Mouse (Mus musculus) thymus, adult 2 months (tissue): ENCODE data around the gene Trpv1. TPM values are rescaled to one million over a fixed set of nuclear protein-coding genes. Genes with fewer than 3 reads are reported as not detected.

Experiments used
- DNase-seq: peaks from one replicate; pipeline ENCODE4 v3.0.0; 2021
- H3K27ac ChIP-seq: fragments of 200-500 bp; 2 replicates; pipeline ENCODE4 v1.5.1; 2012; ENCODE audit warnings: low read length, control low read depth; ENCODE audit not compliant: control insufficient read depth, insufficient read depth
- H3K27me3 ChIP-seq: fragments of 200-500 bp; 2 replicates; pipeline ENCODE4 v1.6.1; 2012; ENCODE audit warnings: mild to moderate bottlenecking, low read length, moderate library complexity, mixed read lengths; ENCODE audit not compliant: control insufficient read depth, insufficient read depth
- H3K36me3 ChIP-seq: fragments of 200-500 bp; 2 replicates; pipeline ENCODE4 v1.6.1; 2012; ENCODE audit warnings: mild to moderate bottlenecking, low read length, moderate library complexity; ENCODE audit not compliant: control insufficient read depth, insufficient read depth
- H3K4me1 ChIP-seq: fragments of 200-500 bp; replicated peaks from 2 replicates; pipeline ENCODE4 v1.6.1; 2012; ENCODE audit warnings: low read length; ENCODE audit not compliant: control insufficient read depth, insufficient read depth
- H3K4me3 ChIP-seq: fragments of 200-500 bp; 2 replicates; pipeline ENCODE4 v1.5.1; 2012; ENCODE audit warnings: mild to moderate bottlenecking, low read length, control low read depth, moderate library complexity; ENCODE audit not compliant: control insufficient read depth, insufficient read depth
- CTCF ChIP-seq: fragments of 200-500 bp; IDR thresholded peaks from 2 replicates; pipeline ENCODE4 v1.5.1; 2012; ENCODE audit warnings: mild to moderate bottlenecking, control low read depth, low read length, moderate library complexity, borderline replicate concordance; ENCODE audit not compliant: control insufficient read depth, poor library complexity, insufficient read depth; ENCODE audit errors: extremely low read depth
- POLR2A ChIP-seq: fragments of 200-500 bp; IDR thresholded peaks from 2 replicates; pipeline ENCODE4 v1.6.1; 2012; ENCODE audit warnings: mild to moderate bottlenecking, low read length, control low read depth, moderate library complexity; ENCODE audit not compliant: control insufficient read depth, poor library complexity, insufficient read depth; ENCODE audit errors: extremely low read depth
- WGBS: fragments of 180-500 bp; shearing (Covaris S2); methylation state at CpG from one replicate; pipeline ENCODE4 v1.1.7; 2018; 5-methylcytosine and 5-hydroxymethylcytosine counted together
- polyA plus RNA-seq: library from polyadenylated mRNA; depleted of rRNA; stranded (reverse); fragments of >200 nt; gene quantifications from 2 replicates; pipeline ENCODE4 v1.2.3, GENCODE M21; 2012; rRNA removed

Trpv1 gene
- 0.16 and 0.55 TPM in 2 replicates for polyA plus RNA-seq

DNA sequence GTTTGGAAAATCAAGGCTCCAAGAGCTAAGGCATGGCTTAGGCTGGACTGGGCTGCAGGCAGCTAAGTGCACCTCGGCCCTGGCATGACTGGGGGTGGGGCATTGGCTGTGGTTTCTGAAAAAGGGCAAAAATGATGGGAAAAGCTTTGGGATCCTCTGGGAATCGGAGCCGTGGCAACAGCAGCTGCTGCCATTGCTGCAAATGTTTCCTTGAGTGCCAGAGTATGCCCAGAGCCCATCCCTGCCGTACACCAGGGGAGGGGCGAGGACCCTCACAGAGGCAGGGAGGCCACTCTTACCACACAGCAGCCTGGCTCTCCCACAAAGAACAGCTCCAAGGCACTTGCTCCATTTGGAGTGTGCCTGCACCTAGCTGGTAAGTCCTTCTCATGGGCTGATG is at the start of gene Trpv1:
Gene Trpv1, plus strand, starts transcription at position 301 of the 400 bp plus-strand sequence.
- H3K4me3 ChIP-seq, result no peak within 1 kb of the TSS
- no peaks in the 10 kb centered on the region for H3K4me1 ChIP-seq
- H3K27ac ChIP-seq, result no peak within 1 kb of the TSS
- no peak for DNase-seq
- TF ChIP-seq POLR2A (no peak), CTCF (no peak)
- H3K36me3 ChIP-seq, result no peaks in the 10 kb centered on the region
- no peaks in the 10 kb centered on the region for H3K27me3 ChIP-seq
- WGBS, result 95% methylated on average over 5 of the region's 5 CpGs

DNA sequence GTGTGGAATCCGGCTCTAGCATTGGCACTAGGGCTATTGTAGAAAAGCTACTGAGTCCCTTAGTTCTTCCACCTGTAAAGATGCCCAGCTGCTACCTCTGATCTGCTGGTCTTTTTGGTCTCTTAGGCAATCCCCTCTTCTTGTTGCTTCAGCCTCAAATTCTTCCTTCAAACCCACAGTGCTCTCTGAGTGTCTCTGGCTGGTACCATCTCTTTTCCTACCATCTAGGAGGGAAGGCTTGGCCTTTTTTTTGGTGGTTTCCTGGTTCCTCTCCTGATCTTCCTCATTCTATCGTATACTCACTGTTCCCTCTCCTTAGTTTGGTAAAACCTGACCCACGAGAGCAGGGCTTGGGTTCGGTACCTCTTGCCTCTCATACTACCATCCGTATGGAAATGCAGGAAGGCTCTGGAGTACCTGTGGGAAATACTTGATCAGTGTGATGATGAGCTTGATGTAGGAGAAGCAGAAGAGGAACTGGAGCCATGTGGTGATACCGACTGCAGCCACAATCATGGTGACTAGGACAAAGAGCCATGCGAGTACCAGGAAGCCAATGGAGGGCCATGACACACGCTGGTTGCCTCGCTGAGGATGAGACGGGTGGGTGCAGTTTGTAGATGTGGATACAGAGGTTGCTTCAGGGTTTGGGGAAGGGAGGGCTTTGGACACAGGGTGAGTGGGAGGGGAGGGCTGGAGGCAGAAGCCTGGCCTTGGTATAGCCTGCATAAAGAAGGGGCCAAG is 48.0 kb upstream of the Trpv1 start:
- TF ChIP-seq POLR2A (no peak), CTCF (no peak)
- no peaks in the 10 kb centered on the region for H3K4me1 ChIP-seq
- H3K4me3 ChIP-seq, result no peak overlapping the region
- no peak overlapping the region for H3K27ac ChIP-seq
- no peak for DNase-seq
- WGBS, result 84% methylated on average over 10 of the region's 10 CpGs
- H3K36me3 ChIP-seq, result no peaks in the 10 kb centered on the region
- H3K27me3 ChIP-seq, result no peaks in the 10 kb centered on the region

- WGBS, result 91% methylated on average over 6 of the region's 6 CpGs
- no peak for DNase-seq
- no peaks in the 10 kb centered on the region for H3K36me3 ChIP-seq
- H3K4me3 ChIP-seq, result no peak overlapping the region
- H3K4me1 ChIP-seq, result no peaks in the 10 kb centered on the region
- H3K27me3 ChIP-seq, result no peaks in the 10 kb centered on the region
- TF ChIP-seq CTCF (no peak), POLR2A (no peak)
- no peak overlapping the region for H3K27ac ChIP-seq
Observed at GRCm38 (mm10) chr11:73187231-73187630, 46.9 kb upstream of the Trpv1 start.

- H3K27me3 ChIP-seq, result no peaks in the 10 kb centered on the region
- H3K4me3 ChIP-seq, result no peak overlapping the region
- DNase-seq, result no peak
- 58% methylated on average over 6 of the region's 6 CpGs for WGBS
- TF ChIP-seq CTCF (no peak), POLR2A (no peak)
- H3K4me1 ChIP-seq, result no peaks in the 10 kb centered on the region
- H3K27ac ChIP-seq, result no peak overlapping the region
- H3K36me3 ChIP-seq, result no peaks in the 10 kb centered on the region
Observed at GRCm38 (mm10) chr11:73193047-73193446, 41.0 kb upstream of the Trpv1 start.

DNA sequence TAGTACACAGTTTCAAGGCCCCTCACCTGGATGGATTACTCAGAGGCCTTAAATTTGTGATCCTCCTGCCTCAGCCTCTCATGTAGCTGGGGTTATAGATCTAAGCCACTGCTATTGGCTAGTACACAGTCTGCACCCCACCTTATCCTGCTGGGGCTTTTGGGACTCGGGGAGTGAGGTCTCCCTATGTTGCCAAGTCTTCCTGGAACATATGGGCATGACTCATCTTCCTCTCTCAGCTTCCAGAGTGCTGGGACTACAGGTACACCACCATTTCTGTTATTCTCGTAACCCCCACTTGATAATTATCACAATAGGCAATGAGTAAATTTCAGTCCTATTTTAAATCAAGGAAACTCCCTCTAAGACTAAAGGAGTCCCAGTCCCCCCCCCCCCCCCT is 39.6 kb upstream of the Trpv1 start:
- Histone ChIP-seq H3K36me3 (no peaks in the 10 kb centered on the region), H3K4me1 (peaks cover 3% of the 10 kb centered on the region), H3K27ac (no peak overlapping the region), H3K4me3 (no peak overlapping the region), H3K27me3 (no peaks in the 10 kb centered on the region)
- TF ChIP-seq CTCF, result no peak
- TF ChIP-seq POLR2A, result no peak
- DNase-seq, result no peak
- 79% methylated on average over 2 of the region's 2 CpGs for WGBS

DNA sequence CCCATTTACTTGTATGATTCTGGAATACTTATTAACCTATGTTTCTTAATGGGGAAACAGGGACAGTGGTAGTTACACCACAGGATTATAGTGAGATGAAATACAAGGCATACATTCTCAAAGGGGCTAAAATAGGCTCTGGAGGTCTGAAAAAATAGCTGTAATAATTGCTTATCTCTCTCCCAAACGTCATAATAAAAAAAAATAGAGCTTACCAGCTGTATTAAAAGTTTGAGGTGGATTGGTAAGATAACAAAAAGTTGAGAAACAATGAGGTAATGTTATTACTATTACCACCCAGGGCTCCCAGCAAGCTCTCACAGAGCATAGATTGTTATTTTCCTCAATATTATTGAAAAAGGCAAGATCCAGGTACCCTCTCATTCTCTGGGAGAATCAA is 35.9 kb upstream of the Trpv1 start:
- Histone ChIP-seq H3K27ac (no peak overlapping the region), H3K4me1 (peaks cover 3% of the 10 kb centered on the region), H3K27me3 (no peaks in the 10 kb centered on the region), H3K4me3 (no peak overlapping the region; the same call in 1 of the 2 replicates), H3K36me3 (no peaks in the 10 kb centered on the region)
- TF ChIP-seq CTCF, result no peak
- no peak for TF ChIP-seq POLR2A
- DNase-seq, result no peak
- 15% methylated on average over 1 of the region's 1 CpGs for WGBS

DNA sequence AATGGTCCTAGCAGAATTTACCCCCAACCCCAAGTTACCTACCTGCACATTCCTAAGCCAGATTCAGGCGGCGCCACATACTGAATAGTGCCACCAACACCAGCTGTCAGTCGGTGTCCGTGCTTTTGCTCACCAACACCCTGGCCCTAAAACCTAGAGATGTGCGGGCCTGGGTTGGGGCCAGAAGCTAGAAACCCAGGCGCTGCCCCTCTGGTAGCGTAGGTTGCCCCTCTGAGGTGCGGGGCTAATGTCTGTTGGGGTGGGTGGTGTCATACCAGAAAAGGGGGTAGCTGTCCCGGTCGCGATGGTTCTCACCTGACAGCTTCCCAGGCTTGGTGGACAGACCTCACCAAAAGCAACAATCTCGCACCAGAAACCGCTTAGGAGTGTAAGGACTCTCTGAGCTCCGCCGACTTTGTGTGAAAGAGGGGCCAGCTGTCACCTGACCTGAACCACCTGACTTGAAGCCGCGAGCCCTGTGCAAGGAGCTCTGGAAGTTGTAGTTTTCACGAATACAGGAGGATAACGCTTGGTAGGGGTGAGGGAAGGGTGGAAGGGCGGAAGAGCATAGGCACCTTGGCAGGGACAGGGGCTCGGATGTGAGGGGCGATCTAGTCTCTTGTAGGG is 35.4 kb upstream of the Trpv1 start, which contains the start of gene Ctns:
Gene Ctns, minus strand, starts transcription at position 440 of the 627 bp plus-strand sequence.
- no peaks in the 10 kb centered on the region for H3K36me3 ChIP-seq
- peaks cover 3% of the 10 kb centered on the region for H3K4me1 ChIP-seq
- H3K27ac ChIP-seq, result no peak within 1 kb of the TSS
- no peak for DNase-seq
- no peaks in the 10 kb centered on the region for H3K27me3 ChIP-seq
- under 1% methylated on average over 22 of the region's 22 CpGs for WGBS
- peak within 1 kb of the TSS; percentile 75 for H3K4me3 ChIP-seq
- TF ChIP-seq POLR2A (no peak), CTCF (no peak)
